Mouse (Mus musculus) bone marrow macrophage, adult 2 months (primary cell): ENCODE results near the gene Fis1.

Experiments used
- CTCF ChIP-seq: IDR thresholded peaks from 2 replicates; pipeline ENCODE4 v1.5.1; 2012; ENCODE audit warnings: low read depth, mild to moderate bottlenecking, low read length, moderate library complexity
- POLR2A ChIP-seq: IDR thresholded peaks from 2 replicates; pipeline ENCODE4 v1.6.1; 2012; ENCODE audit warnings: mild to moderate bottlenecking, low read depth, low read length, borderline replicate concordance

- TF ChIP-seq POLR2A, result no peak
- TF ChIP-seq CTCF, result no peak
Observed at GRCm38 (mm10) chr5:136987934-136988271, 34.8 kb downstream of the Fis1 start, which contains the start of gene Znhit1.
